Mouse (Mus musculus): ENCODE measurements around the gene Ndufb6.

DNA sequence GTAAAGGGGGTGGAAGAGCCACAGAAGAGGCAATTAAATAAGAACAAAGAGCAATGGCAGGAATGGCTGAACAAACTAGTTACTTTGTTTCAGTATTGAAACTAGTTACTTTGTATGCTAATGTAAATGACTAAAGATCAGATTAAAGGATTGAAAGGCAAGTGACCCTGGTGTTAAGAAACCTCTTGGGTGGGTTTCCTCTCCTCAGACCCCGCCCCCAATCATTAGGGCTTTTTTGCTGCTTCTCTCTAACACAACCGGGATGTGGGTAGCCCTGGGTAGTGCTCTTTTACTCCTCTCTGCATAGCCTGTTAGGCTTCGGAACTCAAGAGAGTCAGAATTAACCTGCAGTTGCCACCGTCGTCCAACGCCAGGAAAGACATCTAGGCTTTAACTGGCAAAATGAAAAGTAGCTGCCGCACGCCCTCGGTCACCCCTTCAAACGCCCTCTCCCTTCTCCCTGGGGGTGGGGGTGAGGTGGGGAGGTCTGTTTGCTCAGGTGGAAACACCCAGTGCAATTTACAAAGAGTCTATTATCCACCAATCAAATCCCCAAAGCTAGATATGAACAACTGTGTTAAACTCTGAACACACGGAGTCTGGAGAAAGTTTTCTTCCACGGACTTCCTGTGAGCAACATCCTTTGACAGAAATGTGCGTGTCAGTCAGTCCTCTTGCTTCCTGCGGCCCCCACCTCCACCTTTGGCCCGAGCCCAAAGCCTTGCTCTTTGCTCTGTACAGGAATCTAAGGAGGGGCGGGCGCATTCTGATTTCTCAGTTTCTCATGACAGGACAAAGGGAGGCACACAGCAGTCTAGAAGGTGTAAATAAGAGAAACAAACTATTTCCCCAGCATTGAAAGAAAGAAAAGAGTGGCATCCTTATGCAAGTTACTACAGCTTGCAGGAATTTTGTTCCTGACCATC lies 40.5 kb downstream of the Ndufb6 start:
- TF ChIP-seq POLR2A (IDR thresholded peaks at IDR 0.05; ENCODE audit: control insufficient read depth, extremely low read depth, insufficient read depth, low read length, poor library complexity) (no peak), CTCF (IDR thresholded peaks at IDR 0.05; ENCODE audit: borderline replicate concordance, control insufficient read depth, extremely low read depth, insufficient read depth, low read length, poor library complexity) (no peak)

Data from thymus, adult 2 months (tissue).